Mouse (Mus musculus) liver, embryonic 14.5 days (tissue): ENCODE results near the gene Ino80. TPM values are rescaled to one million over a fixed set of nuclear protein-coding genes. Genes with fewer than 3 reads are reported as not detected.

Experiments used
- ATAC-seq: fragments of 200-750 bp; cut with Nextera tagmentation; 2 replicates; pipeline ENCODE4 v1.8.0; 2017; ENCODE audit warnings: moderate number of reproducible peaks, mild to moderate bottlenecking, moderate library complexity; ENCODE audit not compliant: insufficient read depth
- DNase-seq, 3 experiments: peaks; one replicate each; pipeline ENCODE4 v3.0.0-alpha.2; 2012 to 2013; ENCODE audit warnings: low read depth in 3 of 3, low spot score in 3 of 3
- H3K27ac ChIP-seq: fragments of 300-500 bp; sonication (generic); 2 replicates; pipeline ENCODE4 v1.5.1; 2014; ENCODE audit warnings: moderate library complexity, mild to moderate bottlenecking, control low read depth, inconsistent platforms
- H3K27me3 ChIP-seq: fragments of 300-500 bp; sonication (generic); 2 replicates; pipeline ENCODE4 v1.6.1; 2014; ENCODE audit warnings: mild to moderate bottlenecking, low read length, moderate library complexity; ENCODE audit not compliant: control insufficient read depth, insufficient read depth
- H3K36me3 ChIP-seq: fragments of 300-500 bp; sonication (generic); replicated peaks from 2 replicates; pipeline ENCODE4 v1.6.1; 2014; ENCODE audit warnings: low read depth; ENCODE audit not compliant: control insufficient read depth, insufficient read depth
- H3K4me1 ChIP-seq, 2 experiments: fragments of 200-500 bp in 1 of 2; fragments of 300-500 bp in 1 of 2; sonication (generic) in 1 of 2; replicated peaks; 2 replicates each; pipeline ENCODE4 v1.6.1; 2012 to 2014; ENCODE audit warnings: antibody characterized with exemption in 1 of 2, inconsistent platforms in 1 of 2, low read length in 1 of 2; ENCODE audit not compliant: control insufficient read depth in 2 of 2, insufficient read depth in 2 of 2
- H3K4me2 ChIP-seq: fragments of 300-500 bp; sonication (generic); 2 replicates; pipeline ENCODE4 v1.6.1; 2014; ENCODE audit warnings: low read depth, mild to moderate bottlenecking, control low read depth, moderate library complexity
- H3K4me3 ChIP-seq, 2 experiments: fragments of 200-500 bp in 1 of 2; fragments of 300-500 bp in 1 of 2; sonication (generic) in 1 of 2; 2 replicates each; pipeline ENCODE4 v1.5.1; 2012 to 2014; ENCODE audit warnings: low read depth in 2 of 2, low read length in 2 of 2, mild to moderate bottlenecking in 2 of 2, control low read depth in 1 of 2, inconsistent platforms in 1 of 2, moderate library complexity in 1 of 2; ENCODE audit not compliant: insufficient read depth in 1 of 2
- H3K9ac ChIP-seq: fragments of 300-500 bp; sonication (generic); replicated peaks from 2 replicates; pipeline ENCODE4 v1.6.1; 2014; ENCODE audit warnings: mild to moderate bottlenecking, control low read depth, moderate library complexity
- H3K9me3 ChIP-seq: fragments of 300-500 bp; sonication (generic); 2 replicates; pipeline ENCODE4 v1.6.1; 2016; ENCODE audit warnings: low read length, mixed read lengths; ENCODE audit not compliant: control insufficient read depth
- CTCF ChIP-seq: IDR thresholded peaks from 2 replicates; pipeline ENCODE4 v1.5.1; 2016; ENCODE audit warnings: antibody characterized with exemption, low read depth, control low read depth
- EP300 ChIP-seq: IDR thresholded peaks from 2 replicates; pipeline ENCODE4 v1.6.1; 2016; ENCODE audit warnings: antibody characterized with exemption, low read depth
- WGBS: fragments of 180-500 bp; shearing (Covaris S2); extraction: QIAGEN DNeasy Blood & Tissue Kit; methylation state at CpG from one replicate; pipeline ENCODE4 v1.1.7; 2014; ENCODE audit not compliant: insufficient replicate concordance; 5-methylcytosine and 5-hydroxymethylcytosine counted together
- polyA plus RNA-seq, 2 experiments: library from polyadenylated mRNA; depleted of rRNA in 1 of 2; stranded (reverse) in 1 of 2; unstranded in 1 of 2; fragments of >200 nt; fragmentation: Nextera tagmentation in 1 of 2; extraction: Ambion mirVana in 1 of 2; gene quantifications; 2 replicates each; pipeline versions ENCODE4 v1.2.1 to v1.2.3; 2012 to 2014

The Ino80 gene
- polyA plus RNA-seq, 2 experiments: 1.8 to 4.4 TPM

DNA sequence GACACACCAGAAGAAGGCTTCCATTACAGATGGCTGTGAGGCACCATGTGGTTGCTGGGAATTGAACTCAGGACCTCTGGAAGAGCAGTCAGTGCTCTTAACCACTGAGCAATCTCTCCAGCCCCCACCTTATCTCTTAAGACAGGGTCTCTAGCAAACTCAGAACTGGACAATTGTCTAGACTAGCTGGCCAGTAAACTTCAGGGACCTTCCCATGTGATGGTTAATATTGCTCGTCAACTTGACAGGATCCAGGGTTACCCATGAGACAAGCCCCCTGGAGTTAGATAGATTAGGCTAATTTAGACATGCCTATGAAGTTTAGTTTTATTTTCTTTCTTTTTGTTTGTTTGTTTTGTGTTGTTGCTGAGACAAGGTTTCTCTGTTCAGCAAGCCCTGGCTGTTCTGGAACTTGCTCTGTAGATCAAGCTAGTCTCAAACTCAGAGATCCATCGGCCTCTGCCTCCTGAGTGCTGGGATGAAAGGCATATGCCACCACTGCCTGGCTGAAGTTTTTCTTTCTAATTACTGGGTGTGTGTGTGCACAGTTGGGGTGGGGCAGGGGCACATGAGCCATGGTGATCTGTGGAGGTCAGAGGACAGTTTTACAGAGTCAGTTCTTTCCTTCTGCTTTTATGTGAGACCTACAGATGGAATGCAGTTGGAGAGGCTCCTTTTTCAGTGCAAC lies 23.6 kb upstream of the Ino80 start:
- no peak overlapping the region for H3K9ac ChIP-seq
- no peaks in the 10 kb centered on the region for H3K27me3 ChIP-seq
- ATAC-seq (no peak), DNase-seq (no peak)
- H3K27ac ChIP-seq: no peak overlapping the region
- H3K4me1 ChIP-seq: no peaks in the 10 kb centered on the region
- TF ChIP-seq CTCF (no peak), EP300 (no peak)
- H3K9me3 ChIP-seq: no peaks in the 10 kb centered on the region
- H3K4me2 ChIP-seq: no peak overlapping the region
- 68% methylated on average over 2 of the region's 2 CpGs for WGBS
- H3K36me3 ChIP-seq: no peaks in the 10 kb centered on the region
- H3K4me3 ChIP-seq: no peak overlapping the region

DNA sequence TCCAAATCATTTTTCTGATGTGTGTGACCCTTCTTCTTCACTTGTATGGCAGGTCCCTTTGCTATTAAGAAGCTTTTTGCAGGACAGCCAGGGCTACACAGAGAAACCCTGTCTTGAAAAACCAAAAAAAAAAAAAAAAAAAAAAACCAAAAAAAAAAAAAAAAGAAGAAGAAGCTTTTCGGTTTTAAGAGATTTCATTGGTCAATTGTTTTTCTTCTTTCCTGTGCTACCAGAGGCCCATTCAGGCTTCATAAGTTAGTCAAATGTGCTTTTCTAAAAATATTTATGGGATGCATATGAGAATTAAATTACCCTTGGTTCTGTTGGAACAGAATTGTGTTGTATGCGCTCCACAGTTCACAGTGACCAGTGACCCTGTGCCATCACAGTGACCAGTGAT lies 21.4 kb upstream of the Ino80 start:
- Histone ChIP-seq H3K36me3 (no peaks in the 10 kb centered on the region), H3K4me3 (no peak overlapping the region), H3K4me1 (no peaks in the 10 kb centered on the region), H3K27me3 (no peaks in the 10 kb centered on the region), H3K9ac (no peak overlapping the region), H3K9me3 (no peaks in the 10 kb centered on the region), H3K27ac (no peak overlapping the region), H3K4me2 (no peak overlapping the region)
- no peak for DNase-seq
- no peak for TF ChIP-seq CTCF
- WGBS: 68% methylated on average over 2 of the region's 2 CpGs
- ATAC-seq: no peak

DNA sequence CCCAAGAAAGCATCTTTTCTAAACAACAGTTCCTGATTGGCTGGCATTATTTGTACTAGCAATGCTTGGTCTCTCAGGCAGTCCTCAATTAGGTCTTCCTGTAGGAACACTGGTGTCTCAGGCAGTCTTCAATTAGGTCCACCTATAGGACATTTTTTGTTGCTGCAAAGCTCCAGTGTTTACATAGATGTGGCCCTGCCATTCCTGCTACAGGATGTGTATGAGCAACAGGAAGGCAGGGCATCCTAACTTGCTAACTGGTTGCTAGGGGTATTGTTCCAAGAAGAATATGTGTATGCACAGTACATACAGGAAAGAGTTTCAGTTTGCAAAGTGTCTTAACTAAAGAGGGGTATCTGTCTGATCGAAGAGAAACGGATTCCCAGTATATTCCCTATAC lies 18.6 kb upstream of the Ino80 start:
- TF ChIP-seq CTCF: no peak
- no peak for TF ChIP-seq EP300
- Histone ChIP-seq H3K4me2 (no peak overlapping the region), H3K27ac (no peak overlapping the region), H3K4me1 (no peaks in the 10 kb centered on the region), H3K9me3 (no peaks in the 10 kb centered on the region), H3K36me3 (no peaks in the 10 kb centered on the region), H3K27me3 (no peaks in the 10 kb centered on the region), H3K4me3 (no peak overlapping the region), H3K9ac (no peak overlapping the region)
- 81% methylated on average over 2 of the region's 2 CpGs for WGBS
- DNase-seq (no peak), ATAC-seq (no peak)

DNA sequence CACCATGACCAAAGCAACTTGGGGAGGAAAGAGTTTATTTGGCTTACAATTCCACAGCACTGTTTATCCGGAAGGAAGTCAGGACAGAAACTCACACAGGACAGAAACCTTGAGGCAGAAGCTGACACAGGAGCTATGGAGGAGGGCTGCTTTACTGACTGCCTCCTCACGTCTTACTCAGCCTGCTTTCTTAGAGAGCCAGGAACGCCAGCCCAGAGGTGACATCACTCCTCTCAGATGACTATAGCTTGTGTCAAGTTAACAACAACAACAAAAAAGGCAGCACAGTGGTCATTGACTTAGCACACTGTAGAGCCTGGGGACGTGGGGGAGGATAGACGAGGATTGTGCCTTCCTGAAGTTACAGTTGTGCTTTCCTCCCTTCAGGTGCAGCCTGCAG lies 14.5 kb upstream of the Ino80 start:
- Histone ChIP-seq H3K9ac (no peak overlapping the region), H3K9me3 (no peaks in the 10 kb centered on the region), H3K27me3 (no peaks in the 10 kb centered on the region), H3K36me3 (no peaks in the 10 kb centered on the region), H3K4me3 (no peak overlapping the region), H3K4me1 (no peaks in the 10 kb centered on the region), H3K4me2 (no peak overlapping the region), H3K27ac (no peak overlapping the region)
- TF ChIP-seq CTCF (no peak), EP300 (no peak)
- ATAC-seq (no peak), DNase-seq (no peak)
- whole genome bisulfite sequencing: 35% methylated on average over 5 of the region's 5 CpGs

DNA sequence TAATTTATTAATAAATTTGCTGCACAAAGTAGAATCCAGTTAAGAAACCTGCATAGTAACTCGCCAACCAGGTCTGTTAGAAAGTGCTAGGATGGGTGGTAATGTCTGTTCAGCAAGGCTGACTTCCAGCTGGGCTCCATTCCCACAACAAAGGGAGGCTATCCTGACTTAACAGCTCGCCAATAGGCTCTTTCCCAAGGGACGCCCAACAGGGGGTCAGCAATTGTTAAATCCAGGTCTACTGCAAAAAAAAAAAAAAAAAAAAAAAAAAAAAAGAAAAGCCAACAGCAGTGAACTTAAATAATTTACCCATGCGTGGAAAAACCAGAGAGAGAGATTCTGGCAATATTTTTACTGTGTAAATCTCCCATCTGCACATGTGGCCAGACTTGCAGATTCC lies 9.0 kb upstream of the Ino80 start:
- Histone ChIP-seq H3K27me3 (no peaks in the 10 kb centered on the region), H3K27ac (no peak overlapping the region), H3K4me3 (no peak overlapping the region), H3K36me3 (no peaks in the 10 kb centered on the region), H3K9ac (no peak overlapping the region), H3K9me3 (no peaks in the 10 kb centered on the region), H3K4me1 (no peaks in the 10 kb centered on the region), H3K4me2 (no peak overlapping the region)
- ATAC-seq (no peak), DNase-seq (no peak)
- 36% methylated on average over 4 of the region's 4 CpGs for WGBS
- TF ChIP-seq CTCF (no peak), EP300 (no peak)
